Mouse (Mus musculus): ENCODE data around the gene Man1b1. TPM values are rescaled to one million over a fixed set of nuclear protein-coding genes. Genes with fewer than 3 reads are reported as not detected.

The Man1b1 gene
- polyA plus RNA-seq, 1 experiment from 2014 or later: 15.7 TPM

GRCm38 (mm10) chr2:25292856-25293255 lies 39.3 kb upstream of the Man1b1 start:
- Histone ChIP-seq H3K4me2 (ENCODE audit: low read depth, low read length) (peak overlapping the region; percentile 65), H3K9ac (replicated peaks) (no peak overlapping the region), H3K4me1 (ENCODE audit: insufficient read depth) (peaks cover 9% of the 10 kb centered on the region), H3K4me3 (ENCODE audit: low read depth, low read length) (peak overlapping the region; percentile 36; the same call in 1 of the 2 replicates), H3K9me3 (ENCODE audit: low read length) (no peaks in the 10 kb centered on the region), H3K27me3 (ENCODE audit: insufficient read depth, low read length) (peaks cover 56% of the 10 kb centered on the region), H3K27ac (ENCODE audit: low read depth) (no peak overlapping the region), H3K36me3 (replicated peaks; ENCODE audit: insufficient read depth, low read length) (no peaks in the 10 kb centered on the region)
- peak; percentile 85 for DNase-seq
- 0% methylated on average over 1 of the region's 1 CpGs for WGBS (ENCODE audit: insufficient replicate concordance)
- peak; percentile 90 for TF ChIP-seq CTCF (IDR thresholded peaks at IDR 0.05; ENCODE audit: low read depth)
- no peak for TF ChIP-seq EP300 (IDR thresholded peaks at IDR 0.05; ENCODE audit: low read depth)
- ATAC-seq: no peak

DNA sequence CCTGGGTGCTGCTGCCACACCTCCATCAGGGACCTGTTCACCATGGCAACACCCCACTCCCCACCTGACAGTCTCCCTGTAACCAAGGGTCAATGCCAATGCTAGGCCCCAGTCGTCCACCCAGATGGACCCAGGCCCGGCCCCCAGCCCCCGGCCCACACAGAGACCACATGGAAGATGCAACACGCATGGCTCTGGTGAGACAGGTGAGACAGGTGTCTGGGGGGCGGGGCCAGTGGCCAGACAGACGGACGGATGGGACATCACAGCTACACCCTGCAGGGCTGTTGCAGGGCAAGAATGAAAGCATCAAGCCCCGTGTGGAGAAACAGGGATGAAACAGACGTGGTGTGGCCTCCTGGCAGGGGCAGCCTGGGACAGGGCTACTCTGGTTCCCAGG lies 38.4 kb upstream of the Man1b1 start:
- no peaks in the 10 kb centered on the region for H3K36me3 ChIP-seq (replicated peaks; ENCODE audit: insufficient read depth, low read length)
- H3K4me3 ChIP-seq (ENCODE audit: low read depth, low read length): no peak overlapping the region
- no peak overlapping the region for H3K27ac ChIP-seq (ENCODE audit: low read depth)
- DNase-seq (no peak), ATAC-seq (no peak)
- H3K27me3 ChIP-seq (ENCODE audit: insufficient read depth, low read length): peaks cover 50% of the 10 kb centered on the region
- H3K4me2 ChIP-seq (ENCODE audit: low read depth, low read length): no peak overlapping the region
- no peaks in the 10 kb centered on the region for H3K9me3 ChIP-seq (ENCODE audit: low read length)
- TF ChIP-seq CTCF (IDR thresholded peaks at IDR 0.05; ENCODE audit: low read depth) (no peak), EP300 (IDR thresholded peaks at IDR 0.05; ENCODE audit: low read depth) (no peak)
- peaks cover 9% of the 10 kb centered on the region for H3K4me1 ChIP-seq (ENCODE audit: insufficient read depth)
- no peak overlapping the region for H3K9ac ChIP-seq (replicated peaks)
- 70% methylated on average over 9 of the region's 9 CpGs for WGBS (ENCODE audit: insufficient replicate concordance)

DNA sequence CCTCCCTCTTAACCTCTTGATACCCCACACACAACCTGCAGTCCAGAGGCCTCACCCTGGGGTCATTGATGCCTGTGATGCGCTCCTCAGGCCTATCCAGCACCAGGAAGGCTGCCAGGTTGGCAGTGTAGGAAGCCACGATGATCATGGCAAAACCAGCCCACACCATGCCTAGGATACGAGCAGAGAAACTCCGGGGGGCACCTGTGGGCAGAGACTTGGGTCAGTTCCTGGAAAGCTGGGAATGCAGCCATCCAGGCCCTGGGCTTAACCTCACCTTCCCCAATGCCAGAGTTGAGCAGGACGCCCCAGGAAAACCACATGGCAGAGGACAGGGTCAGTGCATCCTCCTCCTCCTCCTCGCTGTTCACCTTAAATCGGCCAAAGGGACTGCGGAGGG lies 35.0 kb upstream of the Man1b1 start:
- H3K27me3 ChIP-seq (ENCODE audit: insufficient read depth, low read length): peaks cover 16% of the 10 kb centered on the region

DNA sequence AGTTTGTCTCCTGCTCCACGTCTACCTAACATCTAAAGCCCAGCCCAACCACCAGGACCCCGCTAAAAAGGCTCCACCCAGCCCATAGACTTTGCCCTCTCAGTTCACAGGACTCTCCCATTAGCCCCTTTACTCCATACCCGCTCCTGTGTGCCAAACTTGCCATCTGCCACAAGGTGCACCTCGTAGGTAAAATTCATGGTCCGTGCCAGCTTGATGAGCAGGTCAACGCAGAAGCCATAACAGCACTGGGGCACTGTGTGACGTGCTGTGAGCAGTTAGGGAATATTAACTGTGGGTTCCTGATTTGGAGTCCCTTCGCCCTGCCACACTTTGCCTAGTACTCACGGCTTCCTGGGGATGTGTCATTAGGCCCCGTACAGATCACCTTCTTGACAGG lies 34.1 kb upstream of the Man1b1 start:
- H3K27ac ChIP-seq (ENCODE audit: low read depth): no peak overlapping the region
- H3K4me1 ChIP-seq (ENCODE audit: insufficient read depth): no peaks in the 10 kb centered on the region
- no peaks in the 10 kb centered on the region for H3K36me3 ChIP-seq (replicated peaks; ENCODE audit: insufficient read depth, low read length)
- H3K9ac ChIP-seq (replicated peaks): no peak overlapping the region
- DNase-seq (no peak), ATAC-seq (no peak)
- TF ChIP-seq CTCF (IDR thresholded peaks at IDR 0.05; ENCODE audit: low read depth): no peak
- TF ChIP-seq EP300 (IDR thresholded peaks at IDR 0.05; ENCODE audit: low read depth): no peak
- peaks cover 7% of the 10 kb centered on the region; the same call in 1 of the 2 replicates for H3K27me3 ChIP-seq (ENCODE audit: insufficient read depth, low read length)
- no peak overlapping the region for H3K4me2 ChIP-seq (ENCODE audit: low read depth, low read length)
- WGBS (ENCODE audit: insufficient replicate concordance): 68% methylated on average over 10 of the region's 10 CpGs
- no peaks in the 10 kb centered on the region for H3K9me3 ChIP-seq (ENCODE audit: low read length)
- H3K4me3 ChIP-seq (ENCODE audit: low read depth, low read length): no peak overlapping the region

More for the DNA sequence above, 35.0 kb upstream of the Man1b1 start:
- DNase-seq (no peak), ATAC-seq (no peak)
- no peak overlapping the region for H3K4me3 ChIP-seq (ENCODE audit: low read depth, low read length)
- no peaks in the 10 kb centered on the region for H3K9me3 ChIP-seq (ENCODE audit: low read length)
- TF ChIP-seq EP300 (IDR thresholded peaks at IDR 0.05; ENCODE audit: low read depth) (no peak), CTCF (IDR thresholded peaks at IDR 0.05; ENCODE audit: low read depth) (no peak)
- H3K36me3 ChIP-seq (replicated peaks; ENCODE audit: insufficient read depth, low read length): no peaks in the 10 kb centered on the region
- H3K4me1 ChIP-seq (ENCODE audit: insufficient read depth): peaks cover 7% of the 10 kb centered on the region
- H3K27ac ChIP-seq (ENCODE audit: low read depth): no peak overlapping the region
- WGBS (ENCODE audit: insufficient replicate concordance): 73% methylated on average over 6 of the region's 8 CpGs
- H3K4me2 ChIP-seq (ENCODE audit: low read depth, low read length): no peak overlapping the region
- H3K9ac ChIP-seq (replicated peaks): no peak overlapping the region

DNA sequence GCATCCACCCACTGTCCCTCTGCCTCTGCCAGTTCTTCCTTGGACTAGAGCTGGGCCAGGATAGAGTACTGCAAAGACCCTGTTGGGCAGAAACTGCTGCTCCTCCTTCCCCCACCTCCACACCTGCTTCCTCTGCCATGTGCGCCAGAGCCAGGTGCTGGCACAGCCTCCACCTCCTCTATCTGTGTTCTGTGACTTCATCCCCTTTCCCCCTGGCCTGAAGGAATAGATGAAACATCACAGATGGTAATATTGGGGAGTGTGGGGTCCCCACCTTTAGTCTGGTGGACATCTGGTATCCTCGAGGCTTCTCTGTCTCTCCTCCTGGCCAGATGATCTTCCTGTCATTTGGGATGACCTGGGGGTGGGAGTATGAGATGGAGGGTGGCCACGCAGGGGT lies 28.7 kb upstream of the Man1b1 start:
- H3K9me3 ChIP-seq (ENCODE audit: low read length): no peaks in the 10 kb centered on the region
- peaks cover 26% of the 10 kb centered on the region for H3K27me3 ChIP-seq (ENCODE audit: insufficient read depth, low read length)
- no peak for TF ChIP-seq CTCF (IDR thresholded peaks at IDR 0.05; ENCODE audit: low read depth)
- TF ChIP-seq EP300 (IDR thresholded peaks at IDR 0.05; ENCODE audit: low read depth): no peak
- 60% methylated on average over 3 of the region's 3 CpGs for WGBS (ENCODE audit: insufficient replicate concordance)
- H3K36me3 ChIP-seq (replicated peaks; ENCODE audit: insufficient read depth, low read length): no peaks in the 10 kb centered on the region
- ATAC-seq (no peak), DNase-seq (no peak)
- H3K4me1 ChIP-seq (ENCODE audit: insufficient read depth): no peaks in the 10 kb centered on the region; the same call in 1 of the 2 replicates
- no peak overlapping the region for H3K27ac ChIP-seq (ENCODE audit: low read depth)
- H3K4me3 ChIP-seq (ENCODE audit: low read depth, low read length): no peak overlapping the region
- H3K9ac ChIP-seq (replicated peaks): no peak overlapping the region
- H3K4me2 ChIP-seq (ENCODE audit: low read depth, low read length): no peak overlapping the region

GRCm38 (mm10) chr2:25303931-25304656 lies 28.0 kb upstream of the Man1b1 start:
- WGBS (ENCODE audit: insufficient replicate concordance): 56% methylated on average over 7 of the region's 7 CpGs
- no peak overlapping the region for H3K27ac ChIP-seq (ENCODE audit: low read depth)
- no peaks in the 10 kb centered on the region; the same call in 1 of the 2 replicates for H3K4me1 ChIP-seq (ENCODE audit: insufficient read depth)
- H3K4me3 ChIP-seq (ENCODE audit: low read depth, low read length): no peak overlapping the region
- peaks cover 32% of the 10 kb centered on the region for H3K27me3 ChIP-seq (ENCODE audit: insufficient read depth, low read length)
- DNase-seq (no peak), ATAC-seq (no peak)
- no peaks in the 10 kb centered on the region for H3K9me3 ChIP-seq (ENCODE audit: low read length)
- TF ChIP-seq EP300 (IDR thresholded peaks at IDR 0.05; ENCODE audit: low read depth) (no peak), CTCF (IDR thresholded peaks at IDR 0.05; ENCODE audit: low read depth) (no peak)
- H3K9ac ChIP-seq (replicated peaks): no peak overlapping the region
- no peaks in the 10 kb centered on the region for H3K36me3 ChIP-seq (replicated peaks; ENCODE audit: insufficient read depth, low read length)
- H3K4me2 ChIP-seq (ENCODE audit: low read depth, low read length): no peak overlapping the region

Measured in liver, postnatal 0 days (tissue).